Mouse (Mus musculus) MEL (cell line): ENCODE measurements around the gene Trappc2l.

Experiments used
- CTCF ChIP-seq, 3 experiments: IDR thresholded peaks in 2 of 3; conservative IDR thresholded peaks in 1 of 3; 2 replicates each; pipeline ENCODE4 v1.5.1; 2011 to 2012; ENCODE audit warnings: low read length in 3 of 3, low read depth in 2 of 3, mild to moderate bottlenecking in 2 of 3, improper control_type of control experiment in 1 of 3, inconsistent platforms in 1 of 3, mixed read lengths in 1 of 3, moderate library complexity in 1 of 3; ENCODE audit not compliant: control insufficient read depth in 1 of 3, insufficient read depth in 1 of 3, poor library complexity in 1 of 3, severe bottlenecking in 1 of 3
- EP300 ChIP-seq, 2 experiments: IDR thresholded peaks; 2 replicates each; pipeline ENCODE4 v1.6.1; 2011; ENCODE audit warnings: improper control_type of control experiment in 2 of 2, low read length in 2 of 2, low read depth in 1 of 2, mild to moderate bottlenecking in 1 of 2
- HCFC1 ChIP-seq: IDR thresholded peaks from 2 replicates; pipeline ENCODE4 v1.6.1; 2012; ENCODE audit warnings: low read depth, mild to moderate bottlenecking, inconsistent platforms, low read length, improper control_type of control experiment, moderate library complexity
- JUND ChIP-seq: IDR thresholded peaks from 2 replicates; pipeline ENCODE4 v1.6.1; 2011; ENCODE audit warnings: low read depth, mild to moderate bottlenecking, improper control_type of control experiment, low read length
- KAT2A ChIP-seq: conservative IDR thresholded peaks from 2 replicates; pipeline ENCODE4 v1.6.1; 2012; ENCODE audit warnings: low read depth, low read length, improper control_type of control experiment, inconsistent platforms
- MAZ ChIP-seq: IDR thresholded peaks from 2 replicates; pipeline ENCODE4 v1.6.1; 2012; ENCODE audit warnings: low read depth, mild to moderate bottlenecking, inconsistent platforms, low read length, improper control_type of control experiment
- MYB ChIP-seq: IDR thresholded peaks from 2 replicates; pipeline ENCODE4 v1.6.1; 2011; ENCODE audit warnings: mild to moderate bottlenecking, low read depth, low read length, improper control_type of control experiment
- POLR2A ChIP-seq, 2 experiments: IDR thresholded peaks; 2 replicates each; pipeline ENCODE4 v1.6.1; 2011 to 2012; ENCODE audit warnings: low read length in 2 of 2, mild to moderate bottlenecking in 2 of 2, control low read depth in 1 of 2, improper control_type of control experiment in 1 of 2, low read depth in 1 of 2, moderate library complexity in 1 of 2; ENCODE audit not compliant: control insufficient read depth in 1 of 2, insufficient read depth in 1 of 2, poor library complexity in 1 of 2
- POLR2AphosphoS2 ChIP-seq: IDR thresholded peaks from 2 replicates; pipeline ENCODE4 v1.6.1; 2011; ENCODE audit warnings: low read length, improper control_type of control experiment
- TAL1 ChIP-seq: IDR thresholded peaks from 2 replicates; pipeline ENCODE4 v1.6.1; 2012; ENCODE audit warnings: mild to moderate bottlenecking, inconsistent platforms, low read length, moderate library complexity, mixed read lengths
- USF1 ChIP-seq: IDR thresholded peaks from 2 replicates; pipeline ENCODE4 v1.6.1; 2014; ENCODE audit warnings: low read depth, mild to moderate bottlenecking, inconsistent platforms, low read length, improper control_type of control experiment, moderate library complexity
- ZNF384 ChIP-seq: IDR thresholded peaks from 2 replicates; pipeline ENCODE4 v1.6.1; 2012; ENCODE audit warnings: low read depth, mild to moderate bottlenecking, inconsistent platforms, low read length, improper control_type of control experiment

DNA sequence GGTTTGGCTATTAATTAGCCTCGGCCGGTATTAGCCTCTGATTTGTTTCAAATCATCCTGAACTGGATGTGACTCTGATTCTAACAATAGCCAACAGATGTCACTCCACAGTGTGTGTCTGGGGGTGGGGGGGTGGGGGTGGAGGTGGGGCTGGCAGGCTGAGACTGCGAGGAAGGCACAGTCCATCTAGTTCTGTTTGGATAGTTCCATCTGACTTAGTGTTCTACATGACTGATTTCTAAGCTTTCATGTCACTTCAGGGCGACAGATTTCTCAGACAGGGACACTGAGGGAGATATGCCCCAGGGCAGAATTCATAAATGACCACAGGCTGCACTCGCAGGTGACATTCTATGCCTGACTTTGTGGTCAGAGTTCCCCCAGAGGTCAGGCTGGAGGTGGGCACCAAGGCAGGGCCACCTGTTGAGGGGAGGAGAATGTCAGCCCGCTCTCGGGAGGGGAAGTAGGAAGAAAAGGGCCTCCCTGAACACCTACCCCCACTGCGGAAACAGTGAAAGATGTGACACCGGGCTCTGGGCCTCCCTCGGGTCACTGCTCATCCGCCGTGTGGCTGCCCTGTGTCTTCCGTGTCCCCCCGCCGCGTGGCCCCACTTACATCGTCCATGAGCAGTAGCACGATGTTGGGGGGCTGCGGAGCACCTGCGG, 695 bp upstream of the Trappc2l start:
- no peak for TF ChIP-seq KAT2A
- TF ChIP-seq MAZ = no peak
- TF ChIP-seq TAL1 = no peak
- TF ChIP-seq CTCF (IDR thresholded peaks at IDR 0.05 in 2 of 3, conservative IDR thresholded peaks at IDR 0.05 in 1 of 3; ENCODE audit: control insufficient read depth in 1 of 3, insufficient read depth in 1 of 3, low read depth in 2 of 3, low read length in 3 of 3, poor library complexity in 1 of 3, severe bottlenecking in 1 of 3) = no peak
- TF ChIP-seq POLR2AphosphoS2 = no peak
- no peak for TF ChIP-seq USF1
- no peak for TF ChIP-seq MYB
- TF ChIP-seq POLR2A (IDR thresholded peaks at IDR 0.05; ENCODE audit: control insufficient read depth in 1 of 2, insufficient read depth in 1 of 2, low read depth in 1 of 2, low read length in 2 of 2, poor library complexity in 1 of 2) = no peak
- TF ChIP-seq EP300 (IDR thresholded peaks at IDR 0.05; ENCODE audit: low read depth in 1 of 2, low read length in 2 of 2) = no peak
- no peak for TF ChIP-seq HCFC1
- no peak for TF ChIP-seq ZNF384
- TF ChIP-seq JUND = no peak
